Mouse (Mus musculus): ENCODE data around the gene Farsa. TPM values are rescaled to one million over a fixed set of nuclear protein-coding genes. Genes with fewer than 3 reads are reported as not detected.

The Farsa gene
- polyA plus RNA-seq, 1 experiment from 2014 or later: 130 TPM

- Histone ChIP-seq H3K27ac (ENCODE audit: low read depth, low read length) (no peak overlapping the region), H3K36me3 (ENCODE audit: control insufficient read depth, insufficient read depth, low read length) (no peaks in the 10 kb centered on the region), H3K27me3 (replicated peaks; ENCODE audit: control insufficient read depth, insufficient read depth, low read length) (peaks cover 53% of the 10 kb centered on the region), H3K4me1 (replicated peaks; ENCODE audit: control insufficient read depth, insufficient read depth, low read length) (peaks cover 20% of the 10 kb centered on the region), H3K9me3 (ENCODE audit: control insufficient read depth, low read length) (no peaks in the 10 kb centered on the region), H3K4me2 (peak overlapping the region; percentile 99), H3K4me3 (ENCODE audit: low read depth, low read length) (peak overlapping the region; percentile 60), H3K9ac (ENCODE audit: low read depth, low read length) (peak overlapping the region; percentile 64)
- DNase-seq (ENCODE audit: low spot score): no peak
- no peak for ATAC-seq (replicated peaks; ENCODE audit: low FRiP score)
- WGBS: 26% methylated on average over 4 of the region's 4 CpGs
These were observed 57.2 kb downstream of the Farsa start for GRCm38 (mm10) chr8:84913960-84914359.

GRCm38 (mm10) chr8:84915269-84915668 lies 58.5 kb downstream of the Farsa start:
- ATAC-seq (replicated peaks; ENCODE audit: low FRiP score) (no peak), DNase-seq (ENCODE audit: low spot score) (no peak)
- no peaks in the 10 kb centered on the region for H3K36me3 ChIP-seq (ENCODE audit: control insufficient read depth, insufficient read depth, low read length)
- no peak overlapping the region for H3K4me3 ChIP-seq (ENCODE audit: low read depth, low read length)
- no peaks in the 10 kb centered on the region for H3K9me3 ChIP-seq (ENCODE audit: control insufficient read depth, low read length)
- 92% methylated on average over 8 of the region's 8 CpGs for WGBS
- H3K9ac ChIP-seq (ENCODE audit: low read depth, low read length): no peak overlapping the region
- no peak overlapping the region for H3K27ac ChIP-seq (ENCODE audit: low read depth, low read length)
- peaks cover 51% of the 10 kb centered on the region for H3K27me3 ChIP-seq (replicated peaks; ENCODE audit: control insufficient read depth, insufficient read depth, low read length)
- H3K4me1 ChIP-seq (replicated peaks; ENCODE audit: control insufficient read depth, insufficient read depth, low read length): peaks cover 10% of the 10 kb centered on the region
- H3K4me2 ChIP-seq: no peak overlapping the region

- H3K4me3 ChIP-seq (ENCODE audit: low read depth, low read length): no peak overlapping the region
- 33% methylated on average over 20 of the region's 20 CpGs for WGBS
- peaks cover 4% of the 10 kb centered on the region for H3K4me1 ChIP-seq (replicated peaks; ENCODE audit: control insufficient read depth, insufficient read depth, low read length)
- no peak for ATAC-seq (replicated peaks; ENCODE audit: low FRiP score)
- H3K4me2 ChIP-seq: no peak overlapping the region
- H3K9me3 ChIP-seq (ENCODE audit: control insufficient read depth, low read length): no peaks in the 10 kb centered on the region
- no peak overlapping the region for H3K9ac ChIP-seq (ENCODE audit: low read depth, low read length)
- H3K36me3 ChIP-seq (ENCODE audit: control insufficient read depth, insufficient read depth, low read length): no peaks in the 10 kb centered on the region
- no peak overlapping the region for H3K27ac ChIP-seq (ENCODE audit: low read depth, low read length)
- no peak for DNase-seq (ENCODE audit: low spot score)
- peaks cover 31% of the 10 kb centered on the region for H3K27me3 ChIP-seq (replicated peaks; ENCODE audit: control insufficient read depth, insufficient read depth, low read length)
These were observed 61.0 kb downstream of the Farsa start for GRCm38 (mm10) chr8:84917781-84918180.

- WGBS: 83% methylated on average over 15 of the region's 15 CpGs
- no peaks in the 10 kb centered on the region for H3K36me3 ChIP-seq (ENCODE audit: control insufficient read depth, insufficient read depth, low read length)
- no peak overlapping the region for H3K27ac ChIP-seq (ENCODE audit: low read depth, low read length)
- no peak for ATAC-seq (replicated peaks; ENCODE audit: low FRiP score)
- H3K4me1 ChIP-seq (replicated peaks; ENCODE audit: control insufficient read depth, insufficient read depth, low read length): peaks cover 2% of the 10 kb centered on the region; the same call in 1 of the 2 replicates
- no peak overlapping the region for H3K4me2 ChIP-seq
- peaks cover 28% of the 10 kb centered on the region for H3K27me3 ChIP-seq (replicated peaks; ENCODE audit: control insufficient read depth, insufficient read depth, low read length)
- no peaks in the 10 kb centered on the region for H3K9me3 ChIP-seq (ENCODE audit: control insufficient read depth, low read length)
- H3K9ac ChIP-seq (ENCODE audit: low read depth, low read length): no peak overlapping the region
- DNase-seq (ENCODE audit: low spot score): no peak
- H3K4me3 ChIP-seq (ENCODE audit: low read depth, low read length): no peak overlapping the region
These were observed 61.9 kb downstream of the Farsa start for GRCm38 (mm10) chr8:84918646-84919045.

Small RNAs within 50 kb of the gene (microRNA-seq; reads per million reads assigned to microRNA genes)
- 11.6 reads per million, percentile 24 among the genes with 10 or more reads in this experiment for gene Mir7069 (ENCODE audit: borderline number of aligned reads)

Other genes starting within 250 kb of the Farsa start
- gene Ier2, start 194.1 kb upstream of the Farsa start, polyA plus RNA-seq (2014; fragmentation: Nextera tagmentation; extraction: Ambion mirVana): 46.5 and 50.1 TPM in 2 replicates
- 94.1 and 95.6 TPM in 2 replicates for gene Trmt1, start 170.7 kb upstream of the Farsa start, polyA plus RNA-seq (2014; fragmentation: Nextera tagmentation; extraction: Ambion mirVana)
- 23.0 and 25.2 TPM in 2 replicates for gene Nacc1, start 169.1 kb upstream of the Farsa start, polyA plus RNA-seq (2014; fragmentation: Nextera tagmentation; extraction: Ambion mirVana)
- 67.9 and 68.6 TPM in 2 replicates for gene Lyl1, start 155.5 kb upstream of the Farsa start, polyA plus RNA-seq (2014; fragmentation: Nextera tagmentation; extraction: Ambion mirVana)
- 11.8 and 12.3 TPM in 2 replicates for gene G430095P16Rik, start 134.0 kb upstream of the Farsa start, polyA plus RNA-seq (2014; fragmentation: Nextera tagmentation; extraction: Ambion mirVana)
- gene Nfix, start 56.6 kb upstream of the Farsa start, polyA plus RNA-seq (2014; fragmentation: Nextera tagmentation; extraction: Ambion mirVana): 5.0 and 7.1 TPM in 2 replicates
- gene Dand5, start 34.2 kb upstream of the Farsa start, polyA plus RNA-seq (2014; fragmentation: Nextera tagmentation; extraction: Ambion mirVana): 4.5 and 4.9 TPM in 2 replicates
- gene Gadd45gip1, start 25.5 kb upstream of the Farsa start, polyA plus RNA-seq (2014; fragmentation: Nextera tagmentation; extraction: Ambion mirVana): 87.8 and 90.6 TPM in 2 replicates
- gene Rad23a, start 16.3 kb upstream of the Farsa start, polyA plus RNA-seq (2014; fragmentation: Nextera tagmentation; extraction: Ambion mirVana): 188 and 191 TPM in 2 replicates
- gene Calr, start 10.1 kb upstream of the Farsa start, polyA plus RNA-seq (2014; fragmentation: Nextera tagmentation; extraction: Ambion mirVana): 860 and 893 TPM in 2 replicates
- 144 and 160 TPM in 2 replicates for gene Syce2, start 15.1 kb downstream of the Farsa start, polyA plus RNA-seq (2014; fragmentation: Nextera tagmentation; extraction: Ambion mirVana)
- 53.5 and 56.7 TPM in 2 replicates for gene Gcdh, start 36.9 kb downstream of the Farsa start, polyA plus RNA-seq (2014; fragmentation: Nextera tagmentation; extraction: Ambion mirVana)
- 458 and 504 TPM in 2 replicates for gene Klf1, start 44.9 kb downstream of the Farsa start, polyA plus RNA-seq (2014; fragmentation: Nextera tagmentation; extraction: Ambion mirVana)
- gene Dnase2a, start 51.6 kb downstream of the Farsa start, polyA plus RNA-seq (2014; fragmentation: Nextera tagmentation; extraction: Ambion mirVana): 11.5 and 12.7 TPM in 2 replicates
- 0.14 and 0.29 TPM in 2 replicates for gene Mast1, start 80.4 kb downstream of the Farsa start, polyA plus RNA-seq (2014; fragmentation: Nextera tagmentation; extraction: Ambion mirVana)
- gene Rtbdn, start 90.0 kb downstream of the Farsa start, polyA plus RNA-seq (2014; fragmentation: Nextera tagmentation; extraction: Ambion mirVana): 0.22 and 0.49 TPM in 2 replicates
- not detected in 2 replicates for gene Gm49661, start 112.4 kb downstream of the Farsa start, polyA plus RNA-seq (2014; fragmentation: Nextera tagmentation; extraction: Ambion mirVana)
- 1,398 and 1,409 TPM in 2 replicates for gene Prdx2, start 112.6 kb downstream of the Farsa start, polyA plus RNA-seq (2014; fragmentation: Nextera tagmentation; extraction: Ambion mirVana)
- gene Rnaseh2a, start 112.8 kb downstream of the Farsa start, polyA plus RNA-seq (2014; fragmentation: Nextera tagmentation; extraction: Ambion mirVana): 195 and 197 TPM in 2 replicates
- 21.1 and 23.2 TPM in 2 replicates for gene Junb, start 121.7 kb downstream of the Farsa start, polyA plus RNA-seq (2014; fragmentation: Nextera tagmentation; extraction: Ambion mirVana)
- gene Hook2, start 133.6 kb downstream of the Farsa start, polyA plus RNA-seq (2014; fragmentation: Nextera tagmentation; extraction: Ambion mirVana): 15.5 and 16.7 TPM in 2 replicates
- gene Best2, start 157.5 kb downstream of the Farsa start, polyA plus RNA-seq (2014; fragmentation: Nextera tagmentation; extraction: Ambion mirVana): 0.13 TPM in 1 of 2 replicates, not detected in the other
- gene Asna1, start 168.3 kb downstream of the Farsa start, polyA plus RNA-seq (2014; fragmentation: Nextera tagmentation; extraction: Ambion mirVana): 100 and 103 TPM in 2 replicates
- 126 and 138 TPM in 2 replicates for gene Trir, start 169.8 kb downstream of the Farsa start, polyA plus RNA-seq (2014; fragmentation: Nextera tagmentation; extraction: Ambion mirVana)
- gene Tnpo2, start 179.9 kb downstream of the Farsa start, polyA plus RNA-seq (2014; fragmentation: Nextera tagmentation; extraction: Ambion mirVana): 17.7 and 19.3 TPM in 2 replicates
- 15.5 and 17.4 TPM in 2 replicates for gene Fbxw9, start 203.1 kb downstream of the Farsa start, polyA plus RNA-seq (2014; fragmentation: Nextera tagmentation; extraction: Ambion mirVana)
- gene Gm5741, start 211.0 kb downstream of the Farsa start, polyA plus RNA-seq (2014; fragmentation: Nextera tagmentation; extraction: Ambion mirVana): not detected in 2 replicates
- gene Dhps, start 214.8 kb downstream of the Farsa start, polyA plus RNA-seq (2014; fragmentation: Nextera tagmentation; extraction: Ambion mirVana): 72.5 and 73.8 TPM in 2 replicates
- 103 and 105 TPM in 2 replicates for gene Wdr83os, start 223.8 kb downstream of the Farsa start, polyA plus RNA-seq (2014; fragmentation: Nextera tagmentation; extraction: Ambion mirVana)
- gene Wdr83, start 224.3 kb downstream of the Farsa start, polyA plus RNA-seq (2014; fragmentation: Nextera tagmentation; extraction: Ambion mirVana): 46.4 and 50.4 TPM in 2 replicates
- 38.6 and 40.3 TPM in 2 replicates for gene Man2b1, start 226.3 kb downstream of the Farsa start, polyA plus RNA-seq (2014; fragmentation: Nextera tagmentation; extraction: Ambion mirVana)